Mouse (Mus musculus): ENCODE measurements around the gene Rufy4. TPM values are rescaled to one million over a fixed set of nuclear protein-coding genes. Genes with fewer than 3 reads are reported as not detected.

Rufy4 gene
- polyA plus RNA-seq, 1 experiment = 2.6 TPM

DNA sequence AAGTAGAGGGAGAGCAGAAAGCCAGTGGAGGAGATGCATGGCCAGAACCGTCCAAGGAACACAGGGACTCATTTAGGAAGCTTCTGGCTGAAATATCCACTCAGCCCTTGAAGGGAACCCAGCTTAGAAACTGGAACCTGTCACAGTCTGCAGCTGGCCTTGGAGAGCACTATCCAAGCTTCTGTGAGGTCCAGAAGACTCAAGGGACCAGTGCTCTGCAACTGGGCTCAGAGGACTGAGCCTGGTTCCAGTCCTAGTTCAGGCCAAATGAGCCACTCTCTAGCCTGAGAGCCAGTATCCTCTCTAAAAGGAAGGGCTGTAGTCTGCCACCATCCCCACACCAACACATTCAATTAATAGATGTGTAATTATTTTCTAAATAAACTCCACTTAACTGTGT is 36.8 kb upstream of the Rufy4 start:
- H3K4me1 ChIP-seq (ENCODE audit: control insufficient read depth, insufficient read depth, low read length) = no peaks in the 10 kb centered on the region
- no peak overlapping the region for H3K4me3 ChIP-seq (replicated peaks; ENCODE audit: control insufficient read depth, low read depth, low read length)
- H3K27ac ChIP-seq (ENCODE audit: control insufficient read depth, insufficient read depth, low read depth, low read length, poor library complexity) = no peak overlapping the region
- 73% methylated on average over 1 of the region's 1 CpGs for WGBS
- TF ChIP-seq POLR2A (IDR thresholded peaks at IDR 0.05; ENCODE audit: borderline replicate concordance, control insufficient read depth, low read depth, low read length) (no peak), CTCF (IDR thresholded peaks at IDR 0.05; ENCODE audit: control insufficient read depth, insufficient read depth, low read length) (no peak)

- Histone ChIP-seq H3K27ac (ENCODE audit: control insufficient read depth, insufficient read depth, low read depth, low read length, poor library complexity) (no peak overlapping the region), H3K4me1 (ENCODE audit: control insufficient read depth, insufficient read depth, low read length) (no peaks in the 10 kb centered on the region), H3K4me3 (replicated peaks; ENCODE audit: control insufficient read depth, low read depth, low read length) (no peak overlapping the region)
- 81% methylated on average over 7 of the region's 7 CpGs for WGBS
- no peak for TF ChIP-seq POLR2A (IDR thresholded peaks at IDR 0.05; ENCODE audit: borderline replicate concordance, control insufficient read depth, low read depth, low read length)
- no peak for TF ChIP-seq CTCF (IDR thresholded peaks at IDR 0.05; ENCODE audit: control insufficient read depth, insufficient read depth, low read length)
Observed at GRCm38 (mm10) chr1:74090329-74090728, 35.0 kb upstream of the Rufy4 start.

DNA sequence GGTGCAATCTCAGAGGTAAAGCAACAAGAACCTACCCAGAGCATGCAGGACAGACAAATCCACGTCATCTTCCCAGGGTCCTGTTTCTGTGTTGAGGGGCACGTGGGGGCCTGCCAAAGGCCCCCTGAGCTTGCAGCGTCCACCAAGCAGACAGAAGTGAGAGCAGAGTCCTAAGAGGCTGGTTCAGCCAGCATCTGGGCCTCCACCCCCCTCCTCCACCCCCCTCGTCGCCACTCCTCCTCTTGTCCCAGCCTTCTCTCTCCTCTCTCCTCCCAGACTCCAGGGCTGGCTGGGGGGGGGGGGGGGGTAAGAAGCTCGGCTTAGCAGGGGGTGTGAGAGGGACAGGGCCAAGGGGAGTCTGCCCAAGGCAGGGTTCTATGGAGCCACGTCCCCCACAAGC is 34.2 kb upstream of the Rufy4 start:
- no peak overlapping the region for H3K4me3 ChIP-seq (replicated peaks; ENCODE audit: control insufficient read depth, low read depth, low read length)
- no peaks in the 10 kb centered on the region for H3K4me1 ChIP-seq (ENCODE audit: control insufficient read depth, insufficient read depth, low read length)
- 70% methylated on average over 6 of the region's 7 CpGs for WGBS
- no peak overlapping the region for H3K27ac ChIP-seq (ENCODE audit: control insufficient read depth, insufficient read depth, low read depth, low read length, poor library complexity)
- TF ChIP-seq CTCF (IDR thresholded peaks at IDR 0.05; ENCODE audit: control insufficient read depth, insufficient read depth, low read length) (no peak), POLR2A (IDR thresholded peaks at IDR 0.05; ENCODE audit: borderline replicate concordance, control insufficient read depth, low read depth, low read length) (no peak)

DNA sequence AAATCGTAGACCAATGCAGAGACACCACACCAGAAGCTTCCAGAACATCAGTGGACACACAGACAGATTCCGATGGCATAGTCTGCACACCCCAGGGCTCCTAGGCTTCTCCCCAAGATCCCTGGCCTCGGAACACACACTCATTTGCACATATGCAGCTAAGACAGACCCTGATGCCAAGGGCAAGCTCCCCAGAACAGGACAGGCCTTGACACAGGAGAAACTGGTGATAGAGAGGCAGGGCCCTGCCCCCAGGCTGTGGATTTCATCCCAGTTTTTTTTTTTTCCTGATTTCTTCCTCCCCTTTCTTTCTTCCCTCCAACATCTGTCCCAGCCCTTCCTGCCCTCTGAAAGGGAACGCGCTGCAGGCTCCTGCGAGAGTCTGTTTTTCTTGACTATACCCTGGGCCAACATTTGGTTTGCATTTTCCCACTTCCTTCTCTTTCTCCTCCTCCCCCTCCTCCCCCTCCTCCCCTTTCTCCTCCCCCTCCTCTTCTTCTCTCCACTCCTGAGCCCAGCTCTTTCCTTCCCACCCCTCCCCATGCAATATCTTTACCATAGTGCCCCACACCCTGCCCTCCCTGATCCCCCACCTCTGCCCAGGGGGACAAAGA is 33.6 kb upstream of the Rufy4 start:
- H3K4me3 ChIP-seq (replicated peaks; ENCODE audit: control insufficient read depth, low read depth, low read length) = no peak overlapping the region
- H3K4me1 ChIP-seq (ENCODE audit: control insufficient read depth, insufficient read depth, low read length) = no peaks in the 10 kb centered on the region
- WGBS = 41% methylated on average over 6 of the region's 6 CpGs
- H3K27ac ChIP-seq (ENCODE audit: control insufficient read depth, insufficient read depth, low read depth, low read length, poor library complexity) = no peak overlapping the region
- TF ChIP-seq POLR2A (IDR thresholded peaks at IDR 0.05; ENCODE audit: borderline replicate concordance, control insufficient read depth, low read depth, low read length) (no peak), CTCF (IDR thresholded peaks at IDR 0.05; ENCODE audit: control insufficient read depth, insufficient read depth, low read length) (no peak)

- H3K27ac ChIP-seq (ENCODE audit: control insufficient read depth, insufficient read depth, low read depth, low read length, poor library complexity) = no peak overlapping the region
- 81% methylated on average over 10 of the region's 10 CpGs for WGBS
- no peaks in the 10 kb centered on the region for H3K4me1 ChIP-seq (ENCODE audit: control insufficient read depth, insufficient read depth, low read length)
- no peak overlapping the region for H3K4me3 ChIP-seq (replicated peaks; ENCODE audit: control insufficient read depth, low read depth, low read length)
- TF ChIP-seq POLR2A (IDR thresholded peaks at IDR 0.05; ENCODE audit: borderline replicate concordance, control insufficient read depth, low read depth, low read length) (no peak), CTCF (IDR thresholded peaks at IDR 0.05; ENCODE audit: control insufficient read depth, insufficient read depth, low read length) (no peak)
Observed at GRCm38 (mm10) chr1:74092242-74092641, 33.1 kb upstream of the Rufy4 start.

DNA sequence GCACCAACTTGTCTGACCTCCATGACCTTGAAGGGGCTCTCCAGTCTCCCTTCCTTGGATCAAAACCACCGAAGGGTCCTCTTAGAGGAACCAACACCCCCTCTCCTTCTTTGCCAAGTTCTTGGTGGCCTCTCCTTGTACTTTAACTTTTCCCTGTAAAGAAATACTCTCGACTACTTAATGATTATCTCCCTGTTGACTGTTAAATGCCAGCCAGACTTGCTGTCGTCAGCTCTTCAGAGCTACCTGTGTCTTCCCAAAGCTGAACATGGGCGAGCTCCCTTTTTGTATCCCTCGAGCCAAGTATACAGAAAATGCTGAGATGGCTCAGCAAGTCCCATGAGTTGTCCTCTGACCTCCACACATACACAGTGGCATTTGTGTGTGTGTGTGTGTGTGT is 31.9 kb upstream of the Rufy4 start:
- 68% methylated on average over 5 of the region's 5 CpGs for WGBS
- H3K4me3 ChIP-seq (replicated peaks; ENCODE audit: control insufficient read depth, low read depth, low read length) = no peak overlapping the region
- TF ChIP-seq CTCF (IDR thresholded peaks at IDR 0.05; ENCODE audit: control insufficient read depth, insufficient read depth, low read length) = no peak
- no peak for TF ChIP-seq POLR2A (IDR thresholded peaks at IDR 0.05; ENCODE audit: borderline replicate concordance, control insufficient read depth, low read depth, low read length)
- no peak overlapping the region for H3K27ac ChIP-seq (ENCODE audit: control insufficient read depth, insufficient read depth, low read depth, low read length, poor library complexity)
- H3K4me1 ChIP-seq (ENCODE audit: control insufficient read depth, insufficient read depth, low read length) = no peaks in the 10 kb centered on the region

- 70% methylated on average over 7 of the region's 7 CpGs for WGBS
Observed at GRCm38 (mm10) chr1:74094497-74095270, 30.7 kb upstream of the Rufy4 start.

GRCm38 (mm10) chr1:74095296-74095695 is 30.0 kb upstream of the Rufy4 start:
- no peak overlapping the region for H3K27ac ChIP-seq (ENCODE audit: control insufficient read depth, insufficient read depth, low read depth, low read length, poor library complexity)

More at GRCm38 (mm10) chr1:74094497-74095270, 30.7 kb upstream of the Rufy4 start:
- no peak for TF ChIP-seq CTCF (IDR thresholded peaks at IDR 0.05; ENCODE audit: control insufficient read depth, insufficient read depth, low read length)
- no peak for TF ChIP-seq POLR2A (IDR thresholded peaks at IDR 0.05; ENCODE audit: borderline replicate concordance, control insufficient read depth, low read depth, low read length)
- H3K27ac ChIP-seq (ENCODE audit: control insufficient read depth, insufficient read depth, low read depth, low read length, poor library complexity) = no peak overlapping the region
- no peak overlapping the region for H3K4me3 ChIP-seq (replicated peaks; ENCODE audit: control insufficient read depth, low read depth, low read length)
- no peaks in the 10 kb centered on the region for H3K4me1 ChIP-seq (ENCODE audit: control insufficient read depth, insufficient read depth, low read length)

More at GRCm38 (mm10) chr1:74095296-74095695, 30.0 kb upstream of the Rufy4 start:
- WGBS = 72% methylated on average over 6 of the region's 6 CpGs
- no peak overlapping the region for H3K4me3 ChIP-seq (replicated peaks; ENCODE audit: control insufficient read depth, low read depth, low read length)
- TF ChIP-seq POLR2A (IDR thresholded peaks at IDR 0.05; ENCODE audit: borderline replicate concordance, control insufficient read depth, low read depth, low read length) = no peak
- TF ChIP-seq CTCF (IDR thresholded peaks at IDR 0.05; ENCODE audit: control insufficient read depth, insufficient read depth, low read length) = no peak
- no peaks in the 10 kb centered on the region for H3K4me1 ChIP-seq (ENCODE audit: control insufficient read depth, insufficient read depth, low read length)
